Mouse (Mus musculus): ENCODE results near the gene Psma3. TPM values are rescaled to one million over a fixed set of nuclear protein-coding genes. Genes with fewer than 3 reads are reported as not detected.

The Psma3 gene
- polyA plus RNA-seq (2016; fragmentation: Nextera tagmentation; extraction: Ambion mirVana): 620 and 680 TPM in 2 replicates

DNA sequence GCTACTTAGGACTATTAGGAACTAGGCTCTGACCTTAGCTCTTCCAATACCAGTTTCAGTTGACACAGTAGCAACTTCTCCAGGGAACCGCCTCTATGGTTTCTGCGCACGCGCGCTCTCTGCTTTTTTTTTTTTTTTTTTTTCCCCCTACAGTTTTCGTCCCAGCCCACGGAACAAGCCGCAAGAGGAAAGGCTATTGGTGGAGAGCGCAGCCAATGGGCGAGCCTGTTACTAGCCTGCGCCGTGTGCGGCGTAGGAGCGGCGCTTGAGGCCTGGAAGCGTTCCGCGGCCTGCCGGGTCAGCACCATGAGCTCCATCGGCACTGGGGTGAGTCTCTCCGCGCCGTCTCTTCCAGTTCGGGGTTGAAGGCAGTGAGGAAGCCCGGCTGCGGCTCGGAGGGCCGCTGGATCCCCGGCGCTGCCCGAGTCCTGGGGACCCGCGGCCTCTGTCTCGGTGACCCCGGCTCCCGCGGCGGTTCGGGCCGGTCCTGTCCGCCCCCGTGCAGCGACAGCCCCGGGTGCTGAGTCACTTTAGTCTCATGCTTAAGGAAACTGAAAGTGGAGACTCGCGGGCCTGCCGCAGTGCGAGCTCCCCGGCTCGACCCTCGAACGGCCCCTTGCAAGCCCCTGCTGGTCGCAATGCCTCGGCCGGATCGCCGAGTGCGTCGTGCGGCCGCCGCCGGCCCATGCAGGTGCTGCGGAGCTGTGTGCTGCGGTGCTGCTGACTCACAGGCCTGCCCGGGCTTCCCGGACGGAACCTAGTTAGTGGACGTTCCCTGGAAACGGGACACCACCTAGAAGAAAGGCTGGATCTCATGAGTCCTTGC is at the start of gene Psma3:
Gene Psma3, plus strand, starts transcription at position 181 of the 826 bp plus-strand sequence.
- Histone ChIP-seq H3K4me3 (peak within 1 kb of the TSS; percentile 97), H3K9me3 (replicated peaks) (no peaks in the 10 kb centered on the region), H3K4me1 (peaks cover 13% of the 10 kb centered on the region), H3K27me3 (ENCODE audit: low read depth, poor library complexity, severe bottlenecking) (no peaks in the 10 kb centered on the region), H3K36me3 (peaks cover 20% of the 10 kb centered on the region), H3K27ac (replicated peaks) (peak within 1 kb of the TSS; percentile 98)
- under 1% methylated on average over 71 of the region's 71 CpGs for WGBS
- DNase-seq (ENCODE audit: low spot score): peak; percentile 90

DNA sequence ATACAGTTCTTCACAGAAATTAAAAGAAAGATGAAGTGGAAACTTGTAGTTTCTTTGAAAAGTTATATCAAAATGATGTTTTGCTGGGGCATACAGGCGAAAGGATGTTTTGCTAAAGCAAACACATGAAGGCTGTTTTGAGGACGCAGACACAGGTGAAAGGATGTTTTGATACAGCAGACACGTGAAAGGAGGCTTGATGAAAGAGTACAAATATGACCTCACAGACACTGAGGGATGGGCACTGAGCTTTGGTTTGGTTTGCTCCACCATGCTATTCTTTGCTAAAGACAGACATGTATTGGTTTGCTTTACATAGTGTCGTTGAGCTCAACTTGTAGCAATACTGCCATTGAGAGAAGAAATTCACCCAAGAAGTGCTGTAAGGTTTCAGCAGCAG is 44.6 kb upstream of the Psma3 start:
- WGBS: 89% methylated on average over 4 of the region's 4 CpGs
- Histone ChIP-seq H3K9me3 (replicated peaks) (0 out of 2 replicates have a peak, but pooled peaks cover 2% of the 10 kb centered on the region), H3K4me1 (no peaks in the 10 kb centered on the region), H3K27ac (replicated peaks) (no peak overlapping the region), H3K27me3 (ENCODE audit: low read depth, poor library complexity, severe bottlenecking) (no peaks in the 10 kb centered on the region), H3K4me3 (no peak overlapping the region), H3K36me3 (no peaks in the 10 kb centered on the region)
- DNase-seq (ENCODE audit: low spot score): no peak

DNA sequence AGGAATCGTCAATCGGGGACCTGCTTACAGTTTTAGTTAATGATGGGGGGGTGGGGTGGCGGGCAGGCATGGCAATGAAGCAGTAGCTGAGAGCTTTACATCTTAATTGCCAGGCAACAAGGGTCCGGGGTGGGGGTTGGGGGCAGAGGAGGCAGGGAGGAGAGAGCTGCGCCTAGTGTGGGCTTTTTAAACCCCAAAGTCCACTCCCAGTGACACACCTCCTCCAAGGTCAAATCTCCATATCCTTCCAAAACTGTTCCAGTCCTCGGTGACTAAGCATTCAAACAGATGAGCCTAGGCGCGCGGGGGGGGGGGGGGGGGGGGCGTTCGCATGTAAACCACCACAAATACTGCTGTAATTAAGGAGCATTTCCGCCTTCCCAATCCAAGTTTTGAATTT is 37.3 kb upstream of the Psma3 start:
- 41% methylated on average over 8 of the region's 12 CpGs for WGBS
- Histone ChIP-seq H3K9me3 (replicated peaks) (no peaks in the 10 kb centered on the region), H3K4me1 (peaks cover 13% of the 10 kb centered on the region), H3K27ac (replicated peaks) (peak overlapping the region; percentile 92), H3K36me3 (peaks cover 15% of the 10 kb centered on the region), H3K27me3 (ENCODE audit: low read depth, poor library complexity, severe bottlenecking) (no peaks in the 10 kb centered on the region), H3K4me3 (peak overlapping the region; percentile 90)
- DNase-seq (ENCODE audit: low spot score): no peak

DNA sequence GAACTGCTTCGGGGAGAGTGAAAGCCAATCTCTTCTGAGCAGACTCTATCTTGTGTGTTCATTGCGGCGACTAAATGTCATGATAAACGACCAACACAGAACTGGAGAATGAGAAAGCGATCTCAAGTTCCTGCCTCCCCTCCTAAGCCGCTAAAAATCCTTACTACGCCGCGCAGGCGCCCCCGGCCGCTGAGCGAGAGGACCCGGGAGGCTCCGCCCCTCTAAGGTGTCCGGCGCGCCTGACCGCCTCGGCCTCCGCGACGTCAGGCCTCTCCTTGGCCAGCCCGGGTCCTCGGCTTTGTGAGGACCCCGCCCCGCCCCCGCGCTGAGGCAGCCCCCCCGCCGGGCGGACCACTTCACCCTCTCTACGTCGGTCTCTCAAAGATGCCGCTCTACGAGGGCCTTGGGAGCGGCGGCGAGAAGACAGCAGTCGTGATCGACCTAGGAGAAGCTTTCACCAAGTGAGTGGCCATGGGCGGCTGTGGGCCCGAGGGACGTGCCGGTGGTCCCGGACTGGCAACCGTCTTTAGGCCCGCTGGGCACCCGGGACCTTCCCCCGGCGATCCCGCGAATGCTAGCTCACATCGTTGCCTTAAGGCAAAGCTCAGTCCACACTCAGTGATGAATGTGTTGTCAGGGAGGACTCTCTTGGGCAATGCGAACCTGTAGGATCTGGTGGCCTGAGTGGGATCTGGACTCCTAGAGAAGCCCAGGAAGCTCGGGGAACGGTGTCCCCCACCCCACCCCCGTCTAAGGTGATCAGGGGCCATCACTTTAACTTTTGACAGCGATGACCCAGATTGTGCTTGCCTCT is 36.6 kb upstream of the Psma3 start, which contains the start of gene Actr10:
Gene Actr10, plus strand, starts transcription at position 287 of the 814 bp plus-strand sequence.
- Histone ChIP-seq H3K36me3 (peaks cover 22% of the 10 kb centered on the region), H3K4me1 (peaks cover 13% of the 10 kb centered on the region), H3K9me3 (replicated peaks) (no peaks in the 10 kb centered on the region), H3K4me3 (peak within 1 kb of the TSS; percentile 90), H3K27me3 (ENCODE audit: low read depth, poor library complexity, severe bottlenecking) (no peaks in the 10 kb centered on the region), H3K27ac (replicated peaks) (peak within 1 kb of the TSS; percentile 92)
- under 1% methylated on average over 59 of the region's 59 CpGs for whole genome bisulfite sequencing
- DNase-seq (ENCODE audit: low spot score): peak; percentile 94

DNA sequence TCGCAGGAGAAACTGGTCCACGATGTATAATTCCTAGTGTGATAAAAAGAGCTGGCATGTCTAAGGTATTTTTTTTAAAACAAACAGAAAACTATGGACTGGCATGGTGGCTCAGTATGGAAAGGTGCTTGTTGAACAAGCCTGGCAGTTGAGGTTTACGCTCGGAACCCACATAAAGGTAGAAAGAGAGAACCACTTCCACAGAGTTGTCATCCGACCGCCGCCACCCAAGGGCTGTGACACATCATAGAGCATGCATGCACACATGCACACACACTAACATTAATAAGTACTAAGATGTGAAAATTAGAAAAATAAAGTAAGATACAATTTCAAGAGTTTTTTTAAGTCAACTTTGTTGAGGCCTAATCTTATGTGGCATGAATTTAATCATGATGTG is 33.6 kb upstream of the Psma3 start:
- Histone ChIP-seq H3K4me1 (peaks cover 13% of the 10 kb centered on the region), H3K27me3 (ENCODE audit: low read depth, poor library complexity, severe bottlenecking) (no peaks in the 10 kb centered on the region), H3K9me3 (replicated peaks) (no peaks in the 10 kb centered on the region), H3K36me3 (peaks cover 50% of the 10 kb centered on the region), H3K27ac (replicated peaks) (no peak overlapping the region), H3K4me3 (no peak overlapping the region)
- WGBS: 98% methylated on average over 7 of the region's 7 CpGs
- no peak for DNase-seq (ENCODE audit: low spot score)

DNA sequence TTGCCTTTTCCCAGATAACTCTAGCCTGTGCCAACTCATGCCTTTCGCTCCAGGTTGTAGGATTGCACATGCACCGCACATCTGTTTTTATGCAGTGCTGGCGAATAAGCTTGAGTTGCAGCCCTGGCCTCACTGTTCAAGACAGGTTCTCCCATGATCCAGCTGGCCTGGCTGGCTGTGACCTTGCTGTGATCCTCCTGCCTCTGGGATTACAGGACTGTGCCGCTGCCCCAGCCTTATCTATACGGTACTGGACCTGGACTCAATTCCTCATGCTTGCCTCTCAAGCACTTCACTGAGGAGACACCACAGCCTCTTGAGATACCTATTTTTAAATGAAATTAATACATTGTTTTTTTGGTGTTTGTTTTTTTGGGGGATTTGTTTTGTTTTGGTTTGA is 30.2 kb upstream of the Psma3 start:
- 96% methylated on average over 5 of the region's 5 CpGs for WGBS
- Histone ChIP-seq H3K9me3 (replicated peaks) (no peaks in the 10 kb centered on the region), H3K36me3 (peaks cover 80% of the 10 kb centered on the region), H3K4me3 (no peak overlapping the region), H3K27me3 (ENCODE audit: low read depth, poor library complexity, severe bottlenecking) (no peaks in the 10 kb centered on the region), H3K27ac (replicated peaks) (no peak overlapping the region), H3K4me1 (no peaks in the 10 kb centered on the region)
- no peak for DNase-seq (ENCODE audit: low spot score)

DNA sequence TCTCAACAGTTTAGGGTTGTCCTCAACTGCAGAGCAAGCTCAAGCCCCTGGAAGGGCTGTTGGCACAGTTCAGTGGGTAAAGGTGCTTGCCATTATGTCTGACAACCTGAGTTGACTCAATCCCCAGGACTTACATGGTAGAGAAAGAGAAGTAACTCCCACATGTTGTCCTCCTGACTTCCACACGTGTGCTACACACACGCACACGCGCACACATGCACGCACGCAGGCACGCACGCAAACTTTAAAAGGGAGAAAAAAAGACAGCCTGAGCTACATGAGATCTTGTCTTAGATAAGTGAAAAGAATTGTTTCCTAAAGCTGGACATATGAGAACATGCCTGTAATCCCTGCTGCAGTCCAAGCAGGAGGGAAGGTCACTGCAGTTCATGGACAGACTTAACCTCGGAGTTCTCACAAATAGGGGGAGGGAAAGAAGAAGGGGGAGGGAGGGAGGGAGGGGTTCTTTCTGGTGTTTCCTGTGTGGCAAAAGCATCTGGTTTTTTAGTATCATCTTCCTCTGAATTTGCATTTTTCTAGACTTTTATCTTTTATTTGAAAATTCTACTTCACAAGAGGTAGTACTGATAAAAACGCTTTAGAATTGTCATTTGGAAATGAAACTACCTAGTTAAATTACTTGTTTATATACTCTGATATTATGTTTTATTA is 27.7 kb upstream of the Psma3 start:
- no peak for DNase-seq (ENCODE audit: low spot score)
- H3K27me3 ChIP-seq (ENCODE audit: low read depth, poor library complexity, severe bottlenecking): no peaks in the 10 kb centered on the region
- WGBS: 95% methylated on average over 10 of the region's 10 CpGs

DNA sequence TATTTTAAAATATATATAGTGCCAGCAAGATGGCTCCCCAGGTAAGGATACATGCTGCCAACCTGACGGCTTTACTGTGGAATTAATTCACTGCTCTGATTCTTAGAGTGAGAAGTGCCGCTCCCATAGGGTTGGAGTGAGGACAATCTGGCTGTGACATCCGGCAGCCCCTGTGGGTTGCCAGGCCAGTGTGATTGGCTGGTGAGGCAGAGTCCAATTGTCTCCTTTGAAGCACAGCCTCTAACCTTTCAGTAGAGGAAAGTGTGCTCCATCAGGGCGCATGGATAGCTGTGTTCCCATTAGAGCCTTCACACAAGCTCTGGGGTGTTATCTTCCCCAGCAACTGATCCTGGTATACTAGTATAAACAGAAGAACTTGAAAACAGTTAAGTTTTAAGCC is 15.8 kb upstream of the Psma3 start:
- Histone ChIP-seq H3K27ac (replicated peaks) (no peak overlapping the region), H3K36me3 (peaks cover 95% of the 10 kb centered on the region), H3K9me3 (replicated peaks) (no peaks in the 10 kb centered on the region), H3K4me1 (no peaks in the 10 kb centered on the region), H3K27me3 (ENCODE audit: low read depth, poor library complexity, severe bottlenecking) (no peaks in the 10 kb centered on the region), H3K4me3 (no peak overlapping the region)
- DNase-seq (ENCODE audit: low spot score): no peak
- 90% methylated on average over 4 of the region's 4 CpGs for WGBS

More for the DNA sequence above, 27.7 kb upstream of the Psma3 start:
- Histone ChIP-seq H3K36me3 (peaks cover 93% of the 10 kb centered on the region), H3K27ac (replicated peaks) (no peak overlapping the region), H3K9me3 (replicated peaks) (no peaks in the 10 kb centered on the region), H3K4me1 (no peaks in the 10 kb centered on the region), H3K4me3 (no peak overlapping the region)

DNA sequence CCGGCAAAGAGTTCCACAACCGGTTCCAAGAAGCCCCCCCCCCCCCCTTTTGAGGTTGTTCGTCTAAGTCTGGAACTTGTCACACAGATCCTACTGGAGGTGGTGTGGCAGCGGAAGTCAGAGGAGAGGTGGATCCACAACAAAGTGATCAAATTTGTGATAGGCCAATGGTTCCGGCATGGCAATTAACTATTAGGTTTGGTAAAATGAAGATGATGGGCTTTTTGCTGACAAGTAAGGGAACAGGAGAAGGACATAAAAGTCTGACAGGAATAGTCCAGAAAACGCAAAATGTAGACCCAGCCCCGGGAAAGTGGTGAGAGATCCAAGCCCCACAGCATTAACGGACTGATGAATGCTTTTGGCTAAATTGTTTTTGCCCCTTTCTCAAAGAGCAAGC is 6.8 kb upstream of the Psma3 start:
- Histone ChIP-seq H3K4me1 (peaks cover 8% of the 10 kb centered on the region), H3K9me3 (replicated peaks) (no peaks in the 10 kb centered on the region), H3K36me3 (peaks cover 17% of the 10 kb centered on the region), H3K27me3 (ENCODE audit: low read depth, poor library complexity, severe bottlenecking) (no peaks in the 10 kb centered on the region), H3K27ac (replicated peaks) (peak overlapping the region; percentile 90), H3K4me3 (peak overlapping the region; percentile 74)
- 58% methylated on average over 8 of the region's 8 CpGs for WGBS
- no peak for DNase-seq (ENCODE audit: low spot score)

DNA sequence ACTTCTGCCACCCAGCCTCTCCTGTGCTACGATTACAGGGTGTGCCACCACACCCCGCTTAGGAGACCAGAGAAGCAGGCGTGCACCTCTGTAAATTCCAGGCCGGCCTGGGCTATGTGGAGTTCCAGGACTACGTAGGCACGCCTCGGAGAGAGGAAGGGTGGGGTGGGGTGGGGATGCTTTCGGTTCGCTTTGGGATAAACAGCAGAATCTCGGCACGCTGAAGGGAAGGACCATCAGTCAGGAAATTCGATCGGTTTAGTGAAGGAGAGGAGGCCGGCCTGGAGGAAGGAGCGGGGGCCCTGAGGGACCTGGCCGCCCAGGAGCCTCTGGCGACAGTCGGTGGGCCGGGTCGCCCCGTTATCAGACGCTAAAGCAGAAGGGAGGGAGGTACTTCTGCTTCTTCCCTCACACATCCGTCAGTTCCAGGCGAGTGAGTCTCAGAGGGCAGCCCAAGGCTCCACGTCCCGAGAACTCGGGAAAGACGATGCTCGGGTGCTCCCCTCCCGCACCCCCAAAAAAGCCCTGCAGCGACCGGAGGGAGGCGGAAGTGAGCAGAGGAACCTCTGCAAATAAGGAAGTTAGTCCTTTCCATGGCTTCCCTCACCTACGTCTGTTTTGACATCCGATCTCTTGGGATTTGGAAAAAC is 6.2 kb upstream of the Psma3 start:
- Histone ChIP-seq H3K9me3 (replicated peaks) (no peaks in the 10 kb centered on the region), H3K27ac (replicated peaks) (peak overlapping the region; percentile 90), H3K36me3 (peaks cover 12% of the 10 kb centered on the region), H3K4me1 (peaks cover 8% of the 10 kb centered on the region), H3K4me3 (peak overlapping the region; percentile 74), H3K27me3 (ENCODE audit: low read depth, poor library complexity, severe bottlenecking) (no peaks in the 10 kb centered on the region)
- peak; percentile 83 for DNase-seq (ENCODE audit: low spot score)
- 1% methylated on average over 35 of the region's 35 CpGs for WGBS

DNA sequence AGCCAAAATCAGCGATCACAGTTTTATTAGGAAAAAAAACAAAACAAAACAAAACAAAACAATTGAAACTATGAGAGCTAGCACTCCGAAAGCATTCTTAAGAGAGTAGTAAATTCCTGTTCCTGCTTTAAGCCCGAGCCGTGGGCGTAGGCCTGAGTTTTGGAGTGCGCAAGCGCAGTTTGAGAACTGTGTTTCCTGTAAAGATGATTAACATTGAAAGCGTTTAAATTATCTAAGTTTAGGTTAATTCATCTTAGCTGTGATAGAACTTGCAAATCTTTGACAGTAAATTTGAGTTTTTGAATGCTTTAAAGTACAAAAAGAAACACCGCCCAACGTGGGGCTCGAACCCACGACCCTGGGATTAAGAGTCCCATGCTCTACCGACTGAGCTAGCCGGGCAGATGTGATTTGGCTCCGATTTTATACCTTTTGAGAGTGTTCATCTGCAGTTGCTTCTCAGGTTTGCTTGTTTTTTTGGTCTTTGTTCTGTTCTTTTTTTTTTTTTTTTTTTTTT is 5.6 kb upstream of the Psma3 start:
- H3K9me3 ChIP-seq (replicated peaks): no peaks in the 10 kb centered on the region
- H3K27ac ChIP-seq (replicated peaks): peak overlapping the region; percentile 90
- WGBS: under 1% methylated on average over 15 of the region's 15 CpGs
- peaks cover 6% of the 10 kb centered on the region for H3K36me3 ChIP-seq
- H3K27me3 ChIP-seq (ENCODE audit: low read depth, poor library complexity, severe bottlenecking): no peaks in the 10 kb centered on the region
- peaks cover 8% of the 10 kb centered on the region for H3K4me1 ChIP-seq
- DNase-seq (ENCODE audit: low spot score): peak; percentile 85
- H3K4me3 ChIP-seq: peak overlapping the region; percentile 74
